Mouse (Mus musculus) lung, postnatal 0 days (tissue): ENCODE measurements around the gene Cacybp. TPM values are rescaled to one million over a fixed set of nuclear protein-coding genes. Genes with fewer than 3 reads are reported as not detected.

Experiments
- ATAC-seq: fragments of 200-750 bp; cut with Nextera tagmentation; 2 replicates; pipeline ENCODE4 v1.8.0; 2017; ENCODE audit warnings: moderate library complexity
- DNase-seq: peaks from one replicate; pipeline ENCODE4 v3.0.0-alpha.2; 2016; ENCODE audit warnings: low spot score
- H3K27ac ChIP-seq: fragments of 300-500 bp; sonication (generic); 2 replicates; pipeline ENCODE4 v1.5.1; 2014; ENCODE audit warnings: antibody characterized with exemption, mild to moderate bottlenecking, low read length, mixed read lengths
- H3K27me3 ChIP-seq: fragments of 300-500 bp; sonication (generic); replicated peaks from 2 replicates; pipeline ENCODE4 v1.6.1; 2014; ENCODE audit warnings: low read length, mixed read lengths; ENCODE audit not compliant: insufficient read depth
- H3K36me3 ChIP-seq: fragments of 300-500 bp; sonication (generic); 2 replicates; pipeline ENCODE4 v1.6.1; 2014; ENCODE audit warnings: low read length, mixed read lengths; ENCODE audit not compliant: insufficient read depth
- H3K4me1 ChIP-seq: fragments of 300-500 bp; sonication (generic); 2 replicates; pipeline ENCODE4 v1.6.1; 2014; ENCODE audit warnings: antibody characterized with exemption, low read depth, low read length, mixed read lengths; ENCODE audit not compliant: insufficient read depth
- H3K4me2 ChIP-seq: fragments of 300-500 bp; sonication (generic); replicated peaks from 2 replicates; pipeline ENCODE4 v1.6.1; 2014; ENCODE audit warnings: low read depth, mild to moderate bottlenecking, low read length, moderate library complexity, mixed read lengths
- H3K4me3 ChIP-seq: fragments of 300-500 bp; sonication (generic); 2 replicates; pipeline ENCODE4 v1.5.1; 2014; ENCODE audit warnings: low read depth, low read length
- H3K9ac ChIP-seq: fragments of 300-500 bp; sonication (generic); replicated peaks from 2 replicates; pipeline ENCODE4 v1.6.1; 2014; ENCODE audit warnings: low read depth, mild to moderate bottlenecking
- H3K9me3 ChIP-seq: fragments of 300-500 bp; sonication (generic); 2 replicates; pipeline ENCODE4 v1.6.1; 2016; ENCODE audit warnings: low read length, mixed read lengths
- CTCF ChIP-seq: IDR thresholded peaks from 2 replicates; pipeline ENCODE4 v1.5.1; 2016; ENCODE audit warnings: antibody characterized with exemption, mild to moderate bottlenecking
- EP300 ChIP-seq: IDR thresholded peaks from 2 replicates; pipeline ENCODE4 v1.6.1; 2016; ENCODE audit warnings: antibody characterized with exemption, mild to moderate bottlenecking, control low read depth
- WGBS: fragments of 180-500 bp; shearing (Covaris S2); extraction: QIAGEN DNeasy Blood & Tissue Kit; methylation state at CpG from one replicate; pipeline ENCODE4 v1.1.7; 2014; 5-methylcytosine and 5-hydroxymethylcytosine counted together
- polyA plus RNA-seq: library from polyadenylated mRNA; unstranded; fragments of >200 nt; fragmentation: Nextera tagmentation; extraction: Ambion mirVana; gene quantifications from 2 replicates; pipeline ENCODE4 v1.2.1, GENCODE M21; 2015

The Cacybp gene
- polyA plus RNA-seq, 1 experiment from 2014 or later: 82.5 TPM

DNA sequence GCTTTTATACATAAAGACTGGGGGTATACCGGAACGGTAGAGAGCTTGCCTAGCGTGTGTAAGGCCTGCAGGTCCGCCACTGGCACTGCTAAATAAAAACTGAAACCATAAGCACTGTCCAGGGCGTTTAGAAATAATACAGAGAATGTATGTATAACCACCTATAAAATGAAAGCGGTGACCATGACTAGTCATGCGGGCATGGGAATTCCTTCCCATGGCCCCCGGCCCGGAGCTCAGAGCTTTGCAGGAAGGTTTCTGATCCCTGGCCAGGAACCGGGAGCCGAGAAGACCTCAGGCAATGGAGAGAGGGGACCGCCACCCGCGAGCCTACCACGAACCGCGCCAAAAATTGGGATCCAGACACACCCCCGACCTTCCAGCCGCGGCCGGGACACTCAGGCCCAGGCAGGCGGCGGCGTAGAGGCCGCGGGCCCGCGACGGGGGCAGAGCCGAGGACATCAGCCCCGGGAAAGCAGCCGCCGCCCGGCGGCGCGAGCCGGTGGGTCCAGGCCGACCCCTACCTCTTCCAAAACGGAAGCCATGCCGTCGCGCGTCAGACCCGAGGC, 468 bp downstream of the Cacybp start:
- peak; percentile 31 for ATAC-seq
- peak overlapping the region; percentile 94 for H3K4me3 ChIP-seq
- H3K27me3 ChIP-seq: no peaks in the 10 kb centered on the region
- peaks cover 12% of the 10 kb centered on the region; the same call in 1 of the 2 replicates for H3K4me1 ChIP-seq
- H3K27ac ChIP-seq: peak overlapping the region; percentile 94
- under 1% methylated on average over 45 of the region's 45 CpGs for WGBS
- peak overlapping the region; percentile 66 for H3K4me2 ChIP-seq
- TF ChIP-seq EP300 (no peak), CTCF (no peak)
- H3K9ac ChIP-seq: peak overlapping the region; percentile 86
- H3K36me3 ChIP-seq: peaks cover 7% of the 10 kb centered on the region; the same call in 1 of the 2 replicates
- peak; percentile 55 for DNase-seq
- no peaks in the 10 kb centered on the region for H3K9me3 ChIP-seq

DNA sequence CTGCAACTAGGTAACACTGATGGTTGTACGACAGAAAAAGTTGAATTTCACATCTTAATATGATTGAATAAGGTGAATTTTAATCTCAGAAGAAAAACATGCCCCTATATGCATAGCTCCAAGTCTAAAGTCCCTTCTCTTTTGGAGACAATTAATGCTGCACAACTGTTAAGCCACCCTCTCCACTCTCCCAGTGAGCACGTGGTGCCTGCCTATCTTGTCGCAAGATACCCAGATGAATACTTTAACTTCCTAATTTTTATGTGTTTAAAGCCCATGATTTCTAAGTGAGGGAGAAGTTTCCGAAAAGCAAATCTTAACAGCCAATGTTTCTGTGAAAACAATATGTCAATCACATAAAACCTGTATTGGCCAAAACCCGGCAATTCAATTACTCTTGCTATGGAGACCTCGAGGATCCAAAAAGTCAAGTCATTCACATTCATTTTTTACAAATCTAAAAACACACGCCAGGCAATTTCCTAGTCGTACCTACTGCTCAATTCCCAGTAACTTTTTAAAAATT, 1.0 kb downstream of the Cacybp start:
- Histone ChIP-seq H3K36me3 (peaks cover 8% of the 10 kb centered on the region; the same call in 1 of the 2 replicates), H3K27ac (peak overlapping the region; percentile 94), H3K4me2 (peak overlapping the region; percentile 66), H3K4me3 (peak overlapping the region; percentile 94), H3K9ac (peak overlapping the region; percentile 86), H3K9me3 (no peaks in the 10 kb centered on the region), H3K4me1 (peaks cover 12% of the 10 kb centered on the region; the same call in 1 of the 2 replicates), H3K27me3 (no peaks in the 10 kb centered on the region)
- TF ChIP-seq CTCF (no peak), EP300 (no peak)
- ATAC-seq (no peak), DNase-seq (peak; percentile 11)
- 1% methylated on average over 8 of the region's 8 CpGs for WGBS

DNA sequence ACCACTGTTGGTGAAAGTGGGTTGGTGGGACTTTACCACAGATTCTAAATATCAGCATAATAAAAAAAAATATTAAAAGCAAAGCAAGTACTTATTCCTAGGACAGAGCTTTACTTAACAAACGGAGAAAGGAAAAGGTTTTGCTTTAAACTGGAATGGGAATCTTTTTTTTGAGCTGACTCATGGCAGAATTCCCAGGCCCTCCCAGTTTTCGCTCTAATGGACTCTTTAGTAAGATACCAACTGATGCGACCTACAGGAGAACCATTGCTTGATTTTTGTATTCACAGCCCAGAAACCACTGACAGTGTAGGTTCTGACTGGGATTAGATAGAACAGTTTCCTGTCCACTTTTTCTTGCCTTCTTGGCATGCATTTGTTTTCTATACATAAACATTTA, 2.1 kb downstream of the Cacybp start:
- H3K36me3 ChIP-seq: peaks cover 16% of the 10 kb centered on the region; the same call in 1 of the 2 replicates
- H3K4me3 ChIP-seq: no peak overlapping the region
- no peak for TF ChIP-seq CTCF
- no peak overlapping the region for H3K4me2 ChIP-seq
- peaks cover 12% of the 10 kb centered on the region; the same call in 1 of the 2 replicates for H3K4me1 ChIP-seq
- no peak overlapping the region for H3K27ac ChIP-seq
- no peaks in the 10 kb centered on the region for H3K9me3 ChIP-seq
- DNase-seq: peak; percentile 21
- no peak for ATAC-seq
- no peak overlapping the region for H3K9ac ChIP-seq
- WGBS: 32% methylated on average over 3 of the region's 3 CpGs
- no peaks in the 10 kb centered on the region for H3K27me3 ChIP-seq

DNA sequence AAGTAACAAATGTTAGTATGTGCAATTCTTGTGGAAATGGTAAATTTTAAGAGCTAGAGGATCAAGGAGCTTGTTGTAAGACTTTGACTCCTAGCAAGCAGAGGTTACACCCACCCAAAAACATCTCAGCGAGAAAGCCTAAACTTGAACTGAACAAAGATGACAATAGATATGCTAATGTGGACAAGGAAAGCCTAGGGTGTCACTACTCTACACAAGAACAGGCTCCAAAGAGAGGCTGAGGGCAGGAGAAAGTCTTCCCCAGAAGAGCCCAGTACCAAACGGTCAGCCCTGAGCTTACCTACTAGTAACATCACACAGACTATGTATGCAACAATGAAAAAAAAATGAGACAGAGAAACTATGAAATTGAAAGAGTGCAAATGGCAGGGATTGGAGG, 2.8 kb downstream of the Cacybp start:
- no peaks in the 10 kb centered on the region for H3K9me3 ChIP-seq
- H3K4me3 ChIP-seq: no peak overlapping the region
- peaks cover 21% of the 10 kb centered on the region; the same call in 1 of the 2 replicates for H3K36me3 ChIP-seq
- TF ChIP-seq EP300 (no peak), CTCF (no peak)
- H3K27me3 ChIP-seq: no peaks in the 10 kb centered on the region
- H3K27ac ChIP-seq: no peak overlapping the region
- WGBS: 86% methylated on average over 2 of the region's 2 CpGs
- peaks cover 12% of the 10 kb centered on the region; the same call in 1 of the 2 replicates for H3K4me1 ChIP-seq
- ATAC-seq (no peak), DNase-seq (no peak)
- H3K4me2 ChIP-seq: no peak overlapping the region
- H3K9ac ChIP-seq: no peak overlapping the region

DNA sequence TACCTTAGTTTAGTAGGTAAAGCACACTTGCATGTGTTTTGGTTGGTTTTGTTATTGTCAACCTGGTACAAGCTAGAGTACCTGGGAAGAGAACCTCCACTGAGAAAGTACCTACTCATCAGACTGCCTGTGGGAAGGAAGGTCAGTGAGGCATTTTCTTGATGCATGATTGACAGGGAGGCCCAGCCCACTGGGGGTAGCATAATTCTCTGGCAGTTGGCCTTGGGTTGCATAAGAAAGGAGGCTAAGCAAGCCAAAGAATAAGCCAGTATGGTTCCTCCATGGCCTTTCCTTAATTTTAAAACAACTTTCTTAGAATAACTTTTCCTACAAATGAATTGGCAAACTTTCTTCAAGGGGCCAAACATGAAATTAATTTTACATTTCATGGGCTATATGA, 7.2 kb downstream of the Cacybp start:
- H3K27me3 ChIP-seq: no peaks in the 10 kb centered on the region
- no peak for DNase-seq
- H3K36me3 ChIP-seq: peaks cover 25% of the 10 kb centered on the region; the same call in 1 of the 2 replicates
- H3K9me3 ChIP-seq: no peaks in the 10 kb centered on the region
- no peak overlapping the region for H3K27ac ChIP-seq
- TF ChIP-seq CTCF: no peak
- no peaks in the 10 kb centered on the region for H3K4me1 ChIP-seq
- H3K4me3 ChIP-seq: no peak overlapping the region
- no peak for ATAC-seq
- H3K4me2 ChIP-seq: no peak overlapping the region
- no peak overlapping the region for H3K9ac ChIP-seq

DNA sequence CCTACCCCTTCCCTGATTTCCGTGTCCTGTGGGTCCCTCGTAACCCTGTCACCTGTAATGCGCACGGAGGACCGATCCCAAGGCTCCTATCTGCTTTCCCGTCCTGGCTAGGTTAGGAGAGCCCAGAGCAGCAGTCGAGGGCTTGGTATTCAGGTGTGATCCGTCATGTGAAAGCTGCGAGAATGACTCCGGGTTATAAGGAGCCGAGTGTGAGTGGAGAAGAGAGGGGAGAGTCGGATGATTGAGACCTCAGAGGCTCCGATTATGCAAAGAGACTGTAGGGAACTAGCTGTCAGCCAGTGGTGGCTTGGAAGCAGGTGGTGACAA, 17.4 kb downstream of the Cacybp start:
- Histone ChIP-seq H3K4me1 (peaks cover 5% of the 10 kb centered on the region; the same call in 1 of the 2 replicates), H3K4me3 (peak overlapping the region; percentile 85), H3K9ac (peak overlapping the region; percentile 97), H3K9me3 (no peaks in the 10 kb centered on the region), H3K36me3 (no peaks in the 10 kb centered on the region), H3K4me2 (peak overlapping the region; percentile 81), H3K27ac (peak overlapping the region; percentile 91), H3K27me3 (no peaks in the 10 kb centered on the region)
- under 1% methylated on average over 13 of the region's 13 CpGs for WGBS
- ATAC-seq (peak; percentile 24), DNase-seq (no peak)
- TF ChIP-seq CTCF (no peak), EP300 (no peak)
